Mouse (Mus musculus) liver, embryonic 12.5 days (tissue): ENCODE data around the gene Gm21969. TPM values are rescaled to one million over a fixed set of nuclear protein-coding genes. Genes with fewer than 3 reads are reported as not detected.

Experiments
- ATAC-seq: fragments of 200-750 bp; cut with Nextera tagmentation; 2 replicates; pipeline ENCODE4 v1.8.0; 2017; ENCODE audit warnings: moderate number of reproducible peaks, mild to moderate bottlenecking, moderate library complexity
- H3K27ac ChIP-seq: fragments of 300-500 bp; sonication (generic); 2 replicates; pipeline ENCODE4 v1.5.1; 2016; ENCODE audit warnings: mild to moderate bottlenecking
- H3K27me3 ChIP-seq: fragments of 300-500 bp; sonication (generic); replicated peaks from 2 replicates; pipeline ENCODE4 v1.6.1; 2016; ENCODE audit warnings: mild to moderate bottlenecking, moderate library complexity
- H3K36me3 ChIP-seq: fragments of 300-500 bp; sonication (generic); 2 replicates; pipeline ENCODE4 v1.6.1; 2016; ENCODE audit warnings: mild to moderate bottlenecking, moderate library complexity
- H3K4me1 ChIP-seq: fragments of 300-500 bp; sonication (generic); 2 replicates; pipeline ENCODE4 v1.6.1; 2016
- H3K4me2 ChIP-seq: fragments of 300-500 bp; sonication (generic); 2 replicates; pipeline ENCODE4 v1.6.1; 2016; ENCODE audit warnings: mild to moderate bottlenecking, moderate library complexity
- H3K4me3 ChIP-seq: fragments of 300-500 bp; sonication (generic); 2 replicates; pipeline ENCODE4 v1.5.1; 2016; ENCODE audit warnings: mild to moderate bottlenecking, moderate library complexity
- H3K9ac ChIP-seq: fragments of 300-500 bp; sonication (generic); 2 replicates; pipeline ENCODE4 v1.6.1; 2016; ENCODE audit warnings: mild to moderate bottlenecking, moderate library complexity
- H3K9me3 ChIP-seq: fragments of 300-500 bp; sonication (generic); replicated peaks from 2 replicates; pipeline ENCODE4 v1.6.1; 2016; ENCODE audit warnings: mild to moderate bottlenecking, moderate library complexity
- WGBS: fragments of 180-500 bp; shearing (Covaris S2); methylation state at CpG from one replicate; pipeline ENCODE4 v1.1.7; 2016; ENCODE audit not compliant: insufficient replicate concordance; 5-methylcytosine and 5-hydroxymethylcytosine counted together
- polyA plus RNA-seq: library from polyadenylated mRNA; unstranded; fragments of >200 nt; fragmentation: Nextera tagmentation; extraction: Ambion mirVana; gene quantifications from 2 replicates; pipeline ENCODE4 v1.2.1, GENCODE M21; 2016

Gene Gm21969
- polyA plus RNA-seq, 1 experiment from 2014 or later = not detected

DNA sequence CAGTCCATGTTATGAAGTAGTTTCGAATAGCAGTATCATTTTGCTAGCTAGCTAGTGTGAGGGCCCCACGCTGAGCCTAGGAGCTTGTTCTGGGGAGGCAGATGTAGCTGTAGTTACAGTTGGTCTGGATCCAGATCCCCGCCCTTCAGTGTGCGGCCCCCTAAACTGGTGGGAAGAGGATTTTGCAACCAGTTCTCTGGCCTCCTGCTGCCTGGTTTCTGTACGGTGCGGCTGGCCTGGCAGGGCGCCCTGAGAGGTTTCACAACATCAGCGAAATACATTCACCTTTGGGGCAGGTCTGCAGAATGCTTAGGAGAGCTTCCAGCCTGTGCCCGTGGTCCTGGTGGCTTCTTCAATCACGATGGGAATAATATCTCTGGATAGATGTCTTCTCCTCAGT lies 21.7 kb downstream of the Gm21969 start:
- H3K4me3 ChIP-seq = peak overlapping the region; percentile 34
- H3K27me3 ChIP-seq = peaks cover 6% of the 10 kb centered on the region; the same call in 1 of the 2 replicates
- peak overlapping the region; percentile 73; the same call in 1 of the 2 replicates for H3K27ac ChIP-seq
- no peak for ATAC-seq
- peaks cover 9% of the 10 kb centered on the region; the same call in 1 of the 2 replicates for H3K36me3 ChIP-seq
- 56% methylated on average over 10 of the region's 10 CpGs for WGBS
- peak overlapping the region; percentile 17; the same call in 1 of the 2 replicates for H3K9ac ChIP-seq
- H3K9me3 ChIP-seq = no peaks in the 10 kb centered on the region
- H3K4me2 ChIP-seq = peak overlapping the region; percentile 94
- peaks cover 50% of the 10 kb centered on the region for H3K4me1 ChIP-seq

DNA sequence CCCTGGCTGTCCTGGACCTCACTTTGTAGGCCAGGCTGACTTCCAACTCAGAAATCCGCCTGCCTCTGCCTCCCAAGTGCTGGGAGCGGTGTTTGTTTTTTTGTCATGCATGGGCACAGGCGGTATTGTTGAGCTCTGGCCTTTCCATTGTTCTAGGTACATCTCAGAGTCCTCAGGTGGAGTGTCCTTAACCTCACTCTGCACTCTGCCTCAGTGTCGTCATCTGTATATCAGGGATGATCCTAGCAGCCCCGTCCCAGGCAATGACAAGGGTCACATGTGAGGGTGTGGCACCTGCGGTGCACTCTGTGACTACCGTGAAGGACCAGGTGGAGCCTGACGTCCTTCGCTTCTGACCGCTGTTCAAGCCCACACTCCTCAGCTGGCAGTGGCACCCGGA lies 24.4 kb downstream of the Gm21969 start:
- 77% methylated on average over 11 of the region's 11 CpGs for WGBS
- peaks cover 42% of the 10 kb centered on the region for H3K4me1 ChIP-seq
- no peak overlapping the region for H3K27ac ChIP-seq
- H3K9ac ChIP-seq = no peak overlapping the region
- ATAC-seq = no peak
- no peak overlapping the region for H3K4me3 ChIP-seq
- H3K36me3 ChIP-seq = peaks cover 9% of the 10 kb centered on the region; the same call in 1 of the 2 replicates
- no peaks in the 10 kb centered on the region for H3K9me3 ChIP-seq
- peaks cover 6% of the 10 kb centered on the region; the same call in 1 of the 2 replicates for H3K27me3 ChIP-seq
- no peak overlapping the region for H3K4me2 ChIP-seq

DNA sequence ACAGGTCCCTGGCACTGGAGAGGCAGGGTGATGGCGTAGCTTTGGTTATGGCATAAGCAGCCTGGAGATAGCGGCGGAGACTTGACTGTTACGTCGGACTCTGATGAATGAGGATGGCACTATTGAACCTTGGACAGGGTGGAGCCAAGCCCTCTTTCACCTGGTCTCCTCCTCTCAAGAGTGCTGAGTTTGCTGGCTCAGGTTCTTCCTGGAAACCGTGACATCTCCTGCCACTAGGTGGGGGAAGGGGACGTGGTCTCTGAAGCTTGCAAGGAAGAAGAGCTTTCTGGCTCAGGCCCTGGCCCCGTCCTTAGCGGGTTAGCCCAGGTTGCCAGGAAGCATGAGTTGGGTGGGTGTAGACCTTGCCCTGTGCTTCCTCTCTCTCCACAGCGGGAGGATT lies 27.2 kb downstream of the Gm21969 start:
- no peak overlapping the region for H3K4me2 ChIP-seq
- H3K27me3 ChIP-seq = no peaks in the 10 kb centered on the region
- peaks cover 14% of the 10 kb centered on the region; the same call in 1 of the 2 replicates for H3K36me3 ChIP-seq
- H3K27ac ChIP-seq = no peak overlapping the region
- no peaks in the 10 kb centered on the region for H3K9me3 ChIP-seq
- H3K9ac ChIP-seq = no peak overlapping the region
- ATAC-seq = no peak
- 62% methylated on average over 10 of the region's 10 CpGs for whole genome bisulfite sequencing
- peaks cover 19% of the 10 kb centered on the region for H3K4me1 ChIP-seq
- no peak overlapping the region for H3K4me3 ChIP-seq

DNA sequence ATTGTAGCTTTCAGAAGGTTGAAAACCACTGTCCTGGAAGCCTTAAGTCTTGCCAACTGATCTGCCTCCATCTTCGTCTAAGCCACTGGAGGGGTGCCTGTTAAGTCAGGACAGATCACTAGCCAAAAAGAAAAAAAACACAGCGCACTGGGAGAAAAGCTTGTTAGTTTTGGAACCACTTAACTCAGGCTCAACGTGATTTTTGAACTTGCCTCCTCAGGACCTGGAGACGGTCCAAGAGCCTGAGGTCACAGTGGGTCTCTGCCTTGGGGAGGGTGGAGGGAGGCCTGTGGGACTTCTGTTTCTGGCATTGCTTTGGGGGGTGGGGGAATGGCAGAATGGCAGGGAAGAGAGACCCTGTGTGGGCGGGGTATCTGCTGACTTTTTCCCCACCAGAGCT lies 28.2 kb downstream of the Gm21969 start:
- H3K36me3 ChIP-seq = peaks cover 20% of the 10 kb centered on the region; the same call in 1 of the 2 replicates
- 59% methylated on average over 5 of the region's 5 CpGs for WGBS
- no peaks in the 10 kb centered on the region for H3K27me3 ChIP-seq
- no peak for ATAC-seq
- no peak overlapping the region for H3K4me2 ChIP-seq
- H3K27ac ChIP-seq = no peak overlapping the region
- no peak overlapping the region for H3K4me3 ChIP-seq
- H3K4me1 ChIP-seq = peaks cover 11% of the 10 kb centered on the region
- H3K9ac ChIP-seq = no peak overlapping the region
- H3K9me3 ChIP-seq = no peaks in the 10 kb centered on the region

DNA sequence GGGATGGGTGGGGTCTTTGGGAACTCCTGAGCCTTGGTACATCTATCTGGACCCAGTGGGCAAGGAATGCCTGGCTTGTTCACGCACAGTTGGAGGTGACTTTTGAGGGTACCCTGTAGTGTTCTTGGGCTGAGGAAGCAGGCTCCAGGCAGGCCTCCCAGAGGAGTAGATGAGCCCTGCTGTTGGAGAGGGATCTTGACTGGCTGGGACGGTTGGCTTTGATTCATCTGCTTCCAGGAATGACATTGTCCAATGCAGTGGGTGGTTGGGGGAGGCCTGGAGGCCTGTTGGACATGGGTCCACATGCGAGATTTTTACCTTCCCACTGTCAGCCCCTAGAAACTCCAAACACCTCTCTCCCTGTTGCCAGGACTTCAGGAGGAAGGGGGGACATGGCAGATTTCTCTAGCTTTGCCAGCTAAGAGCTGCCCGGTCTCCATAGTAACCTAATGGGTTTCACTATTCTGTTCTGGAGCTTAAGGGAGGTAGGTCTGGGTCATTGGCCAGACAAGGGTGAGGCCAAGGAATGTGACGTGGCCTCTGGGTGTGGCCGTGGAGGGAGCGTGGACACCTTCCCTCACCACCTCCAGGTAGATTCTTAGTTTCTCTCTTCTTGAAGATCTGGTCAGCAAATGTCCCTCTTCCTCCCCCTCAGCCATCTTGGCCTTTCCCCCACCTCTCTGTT lies 28.7 kb downstream of the Gm21969 start:
- ATAC-seq = no peak
- no peaks in the 10 kb centered on the region for H3K9me3 ChIP-seq
- no peak overlapping the region for H3K4me2 ChIP-seq
- 66% methylated on average over 7 of the region's 7 CpGs for WGBS
- H3K4me1 ChIP-seq = peaks cover 11% of the 10 kb centered on the region
- no peak overlapping the region for H3K4me3 ChIP-seq
- no peaks in the 10 kb centered on the region for H3K27me3 ChIP-seq
- no peak overlapping the region for H3K9ac ChIP-seq
- H3K36me3 ChIP-seq = peaks cover 20% of the 10 kb centered on the region; the same call in 1 of the 2 replicates
- no peak overlapping the region for H3K27ac ChIP-seq

DNA sequence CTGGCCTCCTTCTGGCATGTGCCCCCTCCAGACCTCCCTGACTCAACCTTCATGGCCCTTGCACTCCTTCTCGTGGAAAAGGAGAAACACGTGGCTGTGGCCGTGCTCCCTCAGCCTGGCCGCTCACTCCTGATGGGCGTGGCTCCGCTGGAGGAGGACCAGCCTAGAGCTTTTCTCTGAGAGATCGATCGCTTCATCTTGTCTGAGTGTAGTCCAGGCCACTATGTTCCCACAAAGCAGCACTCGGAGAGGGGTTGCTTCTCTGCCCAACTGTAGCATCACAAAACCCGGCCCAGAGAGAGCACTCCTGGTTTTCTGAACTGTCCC lies 29.2 kb downstream of the Gm21969 start:
- no peak overlapping the region for H3K9ac ChIP-seq
- H3K4me1 ChIP-seq = peaks cover 11% of the 10 kb centered on the region
- H3K4me3 ChIP-seq = no peak overlapping the region
- no peak overlapping the region for H3K4me2 ChIP-seq
- no peaks in the 10 kb centered on the region for H3K9me3 ChIP-seq
- no peak for ATAC-seq
- H3K27me3 ChIP-seq = no peaks in the 10 kb centered on the region
- WGBS = 65% methylated on average over 10 of the region's 10 CpGs
- H3K27ac ChIP-seq = no peak overlapping the region
- H3K36me3 ChIP-seq = peaks cover 25% of the 10 kb centered on the region

DNA sequence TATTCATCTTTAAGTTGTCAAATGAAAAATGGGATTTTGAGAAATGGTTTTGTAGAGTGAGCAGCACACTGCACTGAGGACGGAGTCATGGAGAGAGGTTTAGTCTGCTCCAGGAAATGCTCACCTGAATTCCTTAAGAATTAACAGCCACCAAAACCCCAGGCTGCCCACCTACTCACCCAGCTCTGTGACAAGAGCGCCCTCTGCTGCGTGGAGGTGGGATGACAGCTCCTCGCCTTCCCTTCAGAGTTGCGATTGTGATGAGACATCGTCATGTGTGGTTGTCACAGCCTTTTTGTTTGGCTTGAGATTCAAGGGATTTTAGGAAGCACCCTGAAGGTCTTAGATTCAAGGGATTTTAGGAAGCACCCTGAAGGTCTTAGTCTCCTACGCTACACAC lies 33.4 kb downstream of the Gm21969 start:
- Histone ChIP-seq H3K9ac (no peak overlapping the region), H3K4me3 (no peak overlapping the region), H3K4me1 (peaks cover 28% of the 10 kb centered on the region), H3K36me3 (peaks cover 33% of the 10 kb centered on the region), H3K27ac (no peak overlapping the region), H3K27me3 (peaks cover 20% of the 10 kb centered on the region), H3K9me3 (no peaks in the 10 kb centered on the region), H3K4me2 (no peak overlapping the region)
- WGBS = 27% methylated on average over 7 of the region's 7 CpGs
- no peak for ATAC-seq

DNA sequence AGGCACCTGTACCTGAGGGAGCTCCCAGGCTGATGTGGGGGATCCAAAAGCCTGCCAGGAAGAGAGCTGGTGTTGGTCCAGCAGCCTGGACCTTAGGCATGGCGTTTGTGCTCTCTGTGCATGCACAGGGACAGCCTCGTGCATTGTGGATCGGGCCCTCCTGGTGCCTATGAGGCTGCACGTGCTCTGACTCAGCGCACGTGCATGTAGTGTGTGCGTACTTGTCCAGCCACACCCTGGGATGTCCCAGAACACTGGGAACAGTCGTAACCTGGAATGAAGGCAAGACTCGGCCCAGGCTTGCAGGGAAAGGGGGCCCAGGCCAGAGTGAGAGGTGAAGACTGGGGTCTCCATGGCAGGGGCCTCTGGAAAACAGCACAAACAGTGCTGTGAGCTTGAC lies 34.9 kb downstream of the Gm21969 start:
- no peak overlapping the region for H3K4me2 ChIP-seq
- H3K4me1 ChIP-seq = peaks cover 34% of the 10 kb centered on the region
- 75% methylated on average over 9 of the region's 9 CpGs for WGBS
- H3K27ac ChIP-seq = no peak overlapping the region
- H3K9ac ChIP-seq = no peak overlapping the region
- peaks cover 33% of the 10 kb centered on the region for H3K36me3 ChIP-seq
- no peaks in the 10 kb centered on the region for H3K9me3 ChIP-seq
- ATAC-seq = no peak
- no peak overlapping the region for H3K4me3 ChIP-seq
- peaks cover 35% of the 10 kb centered on the region for H3K27me3 ChIP-seq

DNA sequence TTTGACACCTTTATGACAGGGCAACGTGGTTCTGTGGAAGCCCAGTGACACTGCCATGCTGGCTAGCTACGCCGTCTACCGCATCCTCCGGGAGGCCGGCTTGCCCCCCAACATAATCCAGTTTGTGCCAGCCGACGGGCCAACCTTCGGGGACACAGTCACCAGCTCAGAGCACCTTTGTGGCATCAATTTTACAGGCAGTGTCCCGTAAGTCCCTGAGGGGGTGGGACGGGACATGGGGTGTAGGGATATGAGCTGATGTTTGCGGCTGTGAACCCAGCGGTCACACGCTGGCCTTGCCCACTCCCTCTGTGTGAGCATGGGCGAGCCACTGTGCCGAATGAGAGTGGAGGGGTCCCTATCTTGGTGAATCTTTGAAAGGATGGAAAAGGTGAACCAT lies 35.4 kb downstream of the Gm21969 start:
- peaks cover 34% of the 10 kb centered on the region for H3K4me1 ChIP-seq
- peaks cover 40% of the 10 kb centered on the region for H3K27me3 ChIP-seq
- 82% methylated on average over 16 of the region's 16 CpGs for WGBS
- H3K9me3 ChIP-seq = no peaks in the 10 kb centered on the region
- H3K36me3 ChIP-seq = peaks cover 36% of the 10 kb centered on the region
- no peak overlapping the region for H3K4me2 ChIP-seq
- H3K9ac ChIP-seq = no peak overlapping the region
- H3K4me3 ChIP-seq = no peak overlapping the region
- ATAC-seq = no peak
- no peak overlapping the region for H3K27ac ChIP-seq

DNA sequence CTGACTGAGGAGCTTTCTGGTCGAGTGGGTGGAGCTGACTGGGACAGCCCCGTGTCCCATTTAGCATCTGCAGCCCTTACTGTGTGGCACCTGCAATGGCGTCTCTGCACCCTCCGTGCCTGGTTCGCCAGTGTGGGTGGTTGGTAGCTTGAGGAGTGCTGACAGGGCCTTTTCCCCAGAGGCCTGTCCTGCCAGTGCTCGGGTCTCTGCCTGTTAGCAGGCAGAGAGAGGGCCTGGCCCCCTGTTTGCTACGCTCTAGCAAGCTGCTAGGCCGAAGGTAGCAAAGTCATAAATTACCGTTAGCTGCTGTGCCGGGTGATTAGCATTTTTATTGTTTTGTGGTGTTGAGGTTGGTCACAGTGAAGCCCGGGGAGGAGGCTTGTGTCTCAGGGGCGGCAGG lies 36.8 kb downstream of the Gm21969 start:
- no peaks in the 10 kb centered on the region for H3K9me3 ChIP-seq
- H3K4me2 ChIP-seq = no peak overlapping the region

DNA sequence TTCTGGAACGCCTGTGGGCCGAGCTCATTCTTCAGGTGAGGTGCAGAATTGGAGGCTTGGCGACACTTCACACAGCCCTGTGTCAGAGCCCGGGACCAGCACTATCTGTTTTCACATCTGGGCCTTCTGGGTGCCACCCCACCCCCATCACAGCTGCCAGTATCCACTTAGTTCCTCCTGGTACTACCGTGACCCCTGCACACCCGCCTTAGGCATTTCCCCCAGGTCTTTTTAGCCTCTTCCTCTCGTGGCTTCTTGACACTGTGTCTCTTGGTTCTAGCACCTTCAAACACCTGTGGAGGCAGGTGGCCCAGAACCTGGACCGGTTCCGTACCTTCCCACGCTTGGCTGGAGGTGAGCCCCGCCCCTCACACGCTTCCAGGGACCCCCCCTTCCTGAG lies 37.3 kb downstream of the Gm21969 start:
- Histone ChIP-seq H3K4me3 (no peak overlapping the region), H3K36me3 (peaks cover 47% of the 10 kb centered on the region), H3K4me2 (no peak overlapping the region), H3K27ac (no peak overlapping the region), H3K27me3 (peaks cover 43% of the 10 kb centered on the region), H3K9me3 (no peaks in the 10 kb centered on the region), H3K4me1 (peaks cover 34% of the 10 kb centered on the region), H3K9ac (no peak overlapping the region)
- no peak for ATAC-seq
- 50% methylated on average over 12 of the region's 12 CpGs for WGBS

More for the DNA sequence above, 36.8 kb downstream of the Gm21969 start:
- ATAC-seq = no peak
- no peak overlapping the region for H3K4me3 ChIP-seq
- peaks cover 45% of the 10 kb centered on the region for H3K36me3 ChIP-seq
- H3K27ac ChIP-seq = no peak overlapping the region
- H3K9ac ChIP-seq = no peak overlapping the region
- peaks cover 34% of the 10 kb centered on the region for H3K4me1 ChIP-seq
- H3K27me3 ChIP-seq = peaks cover 43% of the 10 kb centered on the region
- 61% methylated on average over 12 of the region's 12 CpGs for WGBS

DNA sequence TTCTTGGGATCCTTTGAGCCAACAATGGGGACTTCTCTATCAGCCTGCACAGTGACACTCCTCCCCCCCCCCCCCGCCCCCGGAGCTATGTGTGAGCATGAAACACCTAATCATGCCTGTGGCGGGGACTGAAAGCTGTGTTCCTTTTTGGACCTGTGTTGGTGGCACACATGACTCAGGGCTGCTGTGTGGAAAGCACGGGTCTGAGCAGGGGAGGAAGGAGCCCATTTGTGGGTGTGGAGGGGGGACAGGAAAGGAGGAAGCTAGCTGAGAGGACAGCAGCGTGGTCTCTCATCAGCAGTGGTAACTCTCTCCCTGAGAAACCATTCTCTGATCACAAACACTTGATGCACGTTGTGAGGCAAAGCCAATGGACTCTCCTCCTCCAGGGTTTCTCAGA lies 37.8 kb downstream of the Gm21969 start:
- no peak overlapping the region for H3K4me3 ChIP-seq
- H3K9ac ChIP-seq = no peak overlapping the region
- 13% methylated on average over 6 of the region's 6 CpGs for WGBS
- peaks cover 34% of the 10 kb centered on the region for H3K4me1 ChIP-seq
- ATAC-seq = no peak
- H3K36me3 ChIP-seq = peaks cover 47% of the 10 kb centered on the region
- H3K27ac ChIP-seq = no peak overlapping the region
- no peak overlapping the region for H3K4me2 ChIP-seq
- H3K9me3 ChIP-seq = no peaks in the 10 kb centered on the region
- peaks cover 43% of the 10 kb centered on the region for H3K27me3 ChIP-seq
